Mouse (Mus musculus) left cerebral cortex, postnatal 25 days (tissue): ENCODE data around the gene Sec1. TPM values are rescaled to one million over a fixed set of nuclear protein-coding genes. Genes with fewer than 3 reads are reported as not detected.
"Not testable (repeated sequence)": the region's sequence is repeated elsewhere in the genome, so short reads cannot be mapped to it uniquely, and the experiment has no call there.

Experiments
- DNase-seq, 2 experiments: peaks; one replicate each; pipeline ENCODE4 v3.0.0; 2022; ENCODE audit warnings: low spot score in 2 of 2, mixed read lengths in 1 of 2
- intact Hi-C: fragments of 180-260 bp; cut with DNase I; formaldehyde crosslinking; loops from one replicate; pipeline ENCODE4 v1.15.1; 2025
- total RNA-seq, 2 experiments: library from RNA; stranded (reverse); gene quantifications; 2 replicates each; pipeline ENCODE4 v1.2.3; 2021

The Sec1 gene
- total RNA-seq, 2 experiments from 2014 or later: 0.37 to 0.48 TPM

GRCm38 (mm10) chr7:45689099-45689498, 5.1 kb downstream of the Sec1 start:
- DNase-seq: no peak
- intact Hi-C loops: no loop called here

- no peak for DNase-seq
These were observed 7.4 kb downstream of the Sec1 start for GRCm38 (mm10) chr7:45686841-45687240.

DNA sequence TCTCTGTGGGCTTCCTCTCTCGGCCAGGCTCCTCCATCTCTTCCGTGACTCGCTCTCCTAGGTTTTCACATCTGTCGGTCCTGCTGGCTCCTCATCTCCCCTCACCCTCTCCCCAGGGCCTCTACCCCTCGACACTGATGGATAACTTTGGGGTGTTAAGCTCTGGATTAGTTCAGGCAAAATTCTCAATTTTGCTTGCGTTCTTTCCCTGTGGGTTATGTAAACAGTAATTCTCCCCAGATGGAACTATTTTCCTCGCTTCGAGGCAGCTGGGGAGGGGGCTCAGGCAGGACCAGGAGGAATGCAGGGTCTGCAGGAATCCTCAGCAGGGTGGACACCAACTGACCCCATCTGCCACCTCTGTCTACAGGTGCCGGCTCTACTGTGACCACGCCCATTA, 8.4 kb downstream of the Sec1 start:
- DNase-seq: no peak
- intact Hi-C loops: no loop called here

More at GRCm38 (mm10) chr7:45686841-45687240, 7.4 kb downstream of the Sec1 start:
- intact Hi-C loops: no loop called here

GRCm38 (mm10) chr7:45683396-45684050, 10.7 kb downstream of the Sec1 start, which contains the start of gene Ntn5:
Gene Ntn5 (plus strand): TSS chr7:45684022.
- intact Hi-C loops: loop anchor here (5.0 kb wide), 2 partner anchors 76 to 91 kb away; no protein-coding TSS in a partner anchor
- no peak for DNase-seq

DNA sequence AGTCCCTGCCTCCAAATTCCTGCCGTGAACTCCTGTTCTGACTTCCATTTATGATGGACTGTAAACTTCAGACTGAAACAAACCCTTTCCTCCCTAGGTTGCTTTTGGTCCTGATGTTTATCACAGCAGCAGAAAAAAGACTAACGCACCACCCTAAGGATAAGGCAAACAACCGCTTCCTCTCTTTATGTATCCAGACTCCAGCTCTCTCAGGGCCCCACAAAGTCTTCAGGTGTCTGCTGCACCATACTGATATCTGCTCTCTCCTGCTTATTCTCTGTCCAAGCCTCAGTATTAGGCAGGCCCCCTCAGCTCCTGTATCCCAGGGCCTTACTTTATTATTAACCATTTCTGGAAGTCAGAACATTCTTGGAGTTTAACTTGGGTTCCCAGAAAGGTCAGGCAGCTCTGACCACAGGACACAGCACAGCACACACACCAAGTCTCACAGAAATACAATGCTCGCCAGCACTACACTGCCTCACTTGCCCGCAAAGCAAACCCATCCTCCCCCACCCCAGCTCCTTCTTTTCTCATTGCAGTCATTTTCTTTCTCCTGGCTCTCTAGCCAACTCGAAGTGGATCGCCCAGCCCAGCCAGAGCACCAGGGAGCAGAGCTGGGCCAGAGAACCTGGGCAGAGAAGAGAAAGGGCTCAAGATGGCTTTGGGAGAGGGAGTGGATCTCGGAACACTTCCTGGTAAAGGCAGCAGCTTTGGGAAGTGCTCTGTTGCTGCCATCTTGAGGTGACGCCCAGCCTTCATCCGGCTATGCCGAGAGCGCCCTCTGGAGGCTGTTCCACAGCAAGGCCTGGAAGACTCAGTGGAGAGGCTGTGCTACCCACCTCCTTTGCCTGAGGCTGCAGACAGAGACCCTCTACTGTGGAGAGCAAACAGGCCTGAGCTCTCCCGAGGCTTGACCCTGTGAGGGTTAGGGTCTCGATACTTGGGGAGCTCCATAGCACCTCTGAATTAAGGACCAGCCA, 11.8 kb downstream of the Sec1 start:
- peak; percentile 82 to 89 for DNase-seq
- intact Hi-C loops: loop anchor here (5.0 kb wide), 2 partner anchors 75 to 90 kb away; no protein-coding TSS in a partner anchor

DNA sequence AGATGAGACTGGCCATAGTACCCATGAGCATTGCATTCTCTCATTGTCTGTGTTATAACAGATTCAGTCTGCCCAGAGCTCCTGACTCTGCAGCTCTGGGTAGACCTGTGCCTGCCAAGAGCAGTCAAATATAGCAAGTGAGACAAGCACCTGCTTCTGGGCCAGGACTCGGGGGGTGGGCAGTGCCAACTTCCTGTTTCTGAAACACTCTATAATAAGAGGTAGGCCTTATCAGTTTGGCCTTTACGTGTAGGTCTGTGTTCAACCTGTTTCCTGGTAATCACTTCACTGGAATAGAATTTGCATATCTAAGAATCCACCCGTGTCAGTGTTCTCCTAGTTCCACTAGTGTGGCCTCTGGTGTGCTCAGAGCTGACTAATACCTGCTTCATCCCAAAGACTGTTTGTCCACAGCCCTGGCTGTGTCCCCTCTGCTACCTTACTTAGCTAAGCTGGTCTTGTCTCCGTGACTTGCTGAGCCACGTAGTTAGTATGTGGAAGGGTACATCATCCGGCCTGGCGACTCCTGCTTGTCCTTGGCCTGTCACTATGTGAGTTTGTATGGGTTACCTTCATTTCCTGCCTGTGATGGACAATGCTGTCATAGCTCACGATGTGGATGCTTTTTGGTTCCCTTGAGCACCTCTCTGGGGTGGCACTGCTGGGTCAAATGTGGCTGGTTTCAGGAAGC, 13.0 kb downstream of the Sec1 start:
- DNase-seq: no peak
- intact Hi-C loops: loop anchor here (5.0 kb wide), 2 partner anchors 74 to 89 kb away; no protein-coding TSS in a partner anchor

GRCm38 (mm10) chr7:45679966-45680621, 14.1 kb downstream of the Sec1 start:
- intact Hi-C loops: loop anchor here (5.0 kb wide), 2 partner anchors 73 to 88 kb away; no protein-coding TSS in a partner anchor
- no peak for DNase-seq

DNA sequence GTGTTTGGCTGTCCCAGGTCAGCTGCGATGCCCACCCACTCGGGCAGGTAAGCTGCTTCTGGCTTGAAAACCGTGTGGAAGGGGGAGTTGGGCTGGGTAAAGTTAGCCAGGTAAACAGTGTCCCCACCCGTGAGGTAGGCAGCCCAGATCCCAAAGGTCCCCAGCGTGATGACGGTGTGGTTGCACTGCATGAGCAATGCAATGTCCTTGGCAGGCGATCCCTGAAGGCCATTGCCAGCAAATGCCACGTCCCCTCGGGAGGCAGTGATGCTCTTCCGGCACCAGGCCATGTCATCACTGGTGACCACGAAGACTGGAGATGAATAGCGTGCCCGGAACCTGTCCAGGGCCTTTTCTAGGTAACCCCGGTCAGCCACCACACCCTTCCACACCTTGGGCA, 15.7 kb downstream of the Sec1 start:
- intact Hi-C loops: no loop called here
- no peak for DNase-seq

DNA sequence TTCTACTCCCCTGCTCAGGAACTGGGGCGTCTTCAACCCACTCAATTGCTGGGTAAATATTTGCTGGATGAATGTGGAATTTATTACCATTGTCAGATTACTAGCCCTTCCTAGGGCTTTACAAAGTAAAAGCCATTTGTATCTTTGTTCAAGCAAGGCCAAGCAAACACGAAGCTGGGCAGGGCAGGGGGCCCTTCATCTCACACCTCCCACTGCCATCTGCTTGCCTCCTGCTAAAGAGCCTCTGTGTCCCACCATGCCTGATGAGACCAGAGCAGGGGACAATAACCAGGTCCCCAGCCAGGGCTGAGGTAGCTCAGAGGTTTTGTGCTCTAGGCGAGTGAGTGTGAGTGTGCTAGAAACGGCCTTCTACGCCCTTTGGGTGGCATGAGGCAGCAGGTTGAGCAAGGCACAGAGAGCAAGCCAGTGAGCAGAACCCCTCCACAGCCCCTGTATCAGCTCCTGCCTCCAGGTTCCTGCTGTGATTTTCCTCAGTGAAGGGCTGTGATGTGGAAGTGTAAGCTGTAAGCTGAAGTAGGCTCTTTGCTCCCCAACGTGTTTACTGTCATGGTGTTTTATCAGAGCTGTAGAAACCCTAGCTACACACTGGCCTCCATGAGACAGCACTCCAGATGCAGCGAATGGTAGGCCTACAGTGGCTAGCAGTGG, 16.4 kb downstream of the Sec1 start:
- DNase-seq: no peak
- intact Hi-C loops: no loop called here

GRCm38 (mm10) chr7:45668921-45669320, 25.3 kb downstream of the Sec1 start:
- no peak for DNase-seq
- intact Hi-C loops: no loop called here

- intact Hi-C loops: no loop called here
- peak in 1 of 2 experiments; percentile 33 for DNase-seq
These were observed 26.4 kb downstream of the Sec1 start for GRCm38 (mm10) chr7:45667761-45668160.

DNA sequence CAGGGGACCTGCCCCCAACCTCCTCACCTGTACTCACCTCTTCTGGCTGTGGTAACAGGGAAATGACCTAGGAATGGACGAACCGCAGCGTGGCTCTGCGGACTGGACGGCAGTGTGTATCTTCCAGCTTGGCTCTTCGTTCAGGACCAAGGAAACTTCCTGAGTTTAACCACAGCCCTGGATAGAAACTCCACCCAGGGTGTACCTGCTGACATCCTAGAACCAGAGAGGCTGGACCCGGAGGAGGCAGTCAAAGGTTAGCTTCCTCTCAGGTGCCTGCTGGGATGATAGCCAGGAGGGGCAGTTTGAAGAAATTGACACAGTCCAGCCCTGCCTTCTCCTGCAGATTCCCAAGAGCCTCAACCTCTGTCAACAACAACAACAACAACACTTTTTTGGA, 28.0 kb downstream of the Sec1 start, which contains the start of gene Fut2:
Gene Fut2 (minus strand): TSS at position 234 of the 400 bp plus-strand sequence.
- intact Hi-C loops: no loop called here
- DNase-seq: no peak

- DNase-seq: no peak
- intact Hi-C loops: no loop called here
These were observed 28.7 kb downstream of the Sec1 start for GRCm38 (mm10) chr7:45665303-45666138.

- intact Hi-C loops, DNase-seq: not testable (repeated sequence)
These were observed 32.5 kb downstream of the Sec1 start for GRCm38 (mm10) chr7:45661702-45662101.

DNA sequence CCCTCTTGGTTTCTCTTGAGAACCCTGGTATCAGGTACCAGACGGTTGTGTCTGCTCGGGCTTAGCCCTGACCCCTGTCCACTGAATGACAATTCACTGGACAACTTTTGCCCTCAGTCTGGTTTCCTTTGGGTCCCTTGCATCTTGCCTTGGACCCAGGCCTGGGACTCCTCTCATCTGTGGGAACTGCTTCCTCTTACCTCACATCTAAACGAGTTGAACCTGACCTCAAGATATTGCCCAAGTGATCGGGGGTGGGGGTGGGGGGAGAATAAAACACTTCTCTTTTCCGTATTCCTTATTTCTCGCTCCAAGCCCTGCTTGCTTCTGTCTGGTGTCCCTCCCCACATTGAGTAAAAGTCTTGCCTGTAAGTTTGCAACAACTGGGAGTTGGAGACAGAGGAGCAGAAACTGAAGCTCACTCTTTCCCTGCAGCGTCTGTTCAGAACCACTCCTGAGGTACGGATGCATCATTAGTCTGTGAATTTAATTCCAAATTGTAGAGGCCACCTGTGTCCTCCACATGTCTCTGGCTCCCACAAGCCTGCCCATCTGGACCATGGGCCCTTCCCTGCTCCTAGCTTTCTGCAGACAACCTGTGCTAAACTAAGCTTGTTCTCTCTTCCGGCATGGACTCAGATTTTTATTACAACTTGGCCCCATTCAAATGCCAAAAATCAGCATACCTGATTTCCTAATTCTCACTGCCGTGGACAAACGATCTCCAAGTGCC, 33.3 kb downstream of the Sec1 start:
- intact Hi-C loops: no loop called here
- DNase-seq: no peak

DNA sequence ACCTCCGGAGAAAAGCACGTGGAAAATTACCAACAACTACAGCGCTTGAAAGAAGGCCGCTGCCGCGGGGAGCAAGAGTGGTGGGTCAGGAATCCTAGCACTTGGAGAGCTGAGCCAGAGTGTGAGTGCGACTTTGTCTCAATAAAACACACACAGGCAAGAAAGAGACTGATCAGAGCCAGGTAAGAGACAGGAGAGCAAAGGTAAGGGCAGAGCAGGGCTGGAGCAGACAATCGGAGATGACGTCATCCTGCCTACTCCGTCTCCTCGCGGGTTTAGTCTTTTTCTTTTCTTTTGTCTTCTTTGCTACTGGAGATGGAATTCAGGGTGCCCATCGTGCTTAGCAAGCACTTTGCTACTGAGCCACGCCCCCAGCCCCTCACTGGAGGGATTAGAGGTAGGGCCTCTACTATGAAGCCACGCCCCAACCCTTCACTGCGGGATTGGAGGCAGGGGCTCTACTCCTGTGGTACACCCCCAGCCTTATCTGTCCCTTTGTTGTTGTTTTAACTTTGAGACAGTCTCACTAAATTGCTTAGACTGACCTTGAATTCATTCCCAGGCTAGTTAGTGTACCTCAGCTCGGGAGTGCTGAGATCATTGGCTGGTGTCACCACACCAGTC, 39.7 kb downstream of the Sec1 start:
- no peak for DNase-seq
- intact Hi-C loops: no loop called here

DNA sequence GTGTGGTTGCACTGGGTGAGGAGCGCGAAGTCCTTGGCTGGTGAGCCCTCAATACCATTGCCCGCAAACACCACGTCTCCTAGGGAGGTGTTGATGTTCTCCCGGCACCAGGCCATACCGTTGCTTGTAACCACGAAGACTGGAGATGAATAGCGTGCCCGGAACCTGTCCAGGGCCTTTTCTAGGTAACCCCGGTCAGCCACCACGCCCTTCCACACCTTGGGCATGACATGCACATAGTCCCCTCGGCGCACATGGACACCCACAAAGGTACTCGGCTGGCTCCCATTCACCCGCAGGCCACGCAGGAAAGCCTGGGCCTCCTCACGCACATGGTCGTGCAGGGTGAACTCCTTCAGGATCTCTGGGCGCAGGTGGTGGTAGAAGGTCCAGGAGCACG, 43.7 kb downstream of the Sec1 start:
- intact Hi-C loops, DNase-seq: not testable (repeated sequence)
